Mouse (Mus musculus): ENCODE results near the gene Tmc6.

DNA sequence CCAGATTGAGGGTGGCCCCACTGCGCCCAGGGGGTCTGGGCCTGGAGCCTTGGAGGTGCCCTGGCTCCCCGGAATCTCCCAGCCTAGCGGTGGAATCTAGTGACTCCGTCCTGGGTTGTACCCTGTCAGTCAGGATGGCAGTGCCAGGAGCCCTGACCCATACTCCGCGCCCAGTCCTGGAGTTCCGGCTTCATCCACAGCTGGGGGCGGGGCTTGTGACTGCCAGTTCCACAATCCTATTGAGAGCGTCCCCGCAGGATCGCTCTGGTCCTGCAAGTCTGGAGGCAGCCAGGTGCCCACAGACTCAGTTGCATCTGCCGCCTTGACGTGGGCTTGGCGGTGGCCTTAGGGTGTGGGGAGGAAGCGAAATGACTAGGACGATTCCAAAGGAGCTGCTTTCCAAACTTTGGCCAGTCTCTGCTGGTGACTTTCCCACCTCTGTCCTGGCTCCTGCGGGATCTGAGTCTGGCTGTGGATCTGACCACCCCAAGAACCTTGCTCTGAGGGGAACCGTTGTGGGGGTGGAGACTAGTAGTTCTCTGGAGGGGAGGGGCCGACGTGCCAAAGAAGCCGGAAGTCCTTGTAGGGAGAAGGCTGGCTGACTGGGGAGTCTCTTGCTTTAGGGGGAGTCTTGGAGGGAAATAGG lies 28.5 kb upstream of the Tmc6 start:
- no peak for TF ChIP-seq ZNF384 (IDR thresholded peaks at IDR 0.05; ENCODE audit: low read depth, low read length)
- TF ChIP-seq HCFC1 (IDR thresholded peaks at IDR 0.05; ENCODE audit: borderline replicate concordance, insufficient read depth, low read length): no peak
- TF ChIP-seq ZC3H11A (IDR thresholded peaks at IDR 0.05; ENCODE audit: borderline replicate concordance, low read depth, low read length): no peak
- no peak for TF ChIP-seq MAFK (IDR thresholded peaks at IDR 0.05; ENCODE audit: insufficient read depth, low read depth, low read length)

Measured in ES-E14 (cell line).